Mouse (Mus musculus) stomach, postnatal 0 days (tissue): Measurements from ENCODE around the gene Olfr194.

ENCODE experiments used
- CTCF ChIP-seq: IDR thresholded peaks from 2 replicates; pipeline ENCODE4 v1.5.1; 2016; ENCODE audit warnings: antibody characterized with exemption, low read depth, mild to moderate bottlenecking, moderate library complexity
- EP300 ChIP-seq: optimal IDR thresholded peaks from 2 replicates; pipeline ENCODE3; 2016; ENCODE audit warnings: antibody characterized with exemption

DNA sequence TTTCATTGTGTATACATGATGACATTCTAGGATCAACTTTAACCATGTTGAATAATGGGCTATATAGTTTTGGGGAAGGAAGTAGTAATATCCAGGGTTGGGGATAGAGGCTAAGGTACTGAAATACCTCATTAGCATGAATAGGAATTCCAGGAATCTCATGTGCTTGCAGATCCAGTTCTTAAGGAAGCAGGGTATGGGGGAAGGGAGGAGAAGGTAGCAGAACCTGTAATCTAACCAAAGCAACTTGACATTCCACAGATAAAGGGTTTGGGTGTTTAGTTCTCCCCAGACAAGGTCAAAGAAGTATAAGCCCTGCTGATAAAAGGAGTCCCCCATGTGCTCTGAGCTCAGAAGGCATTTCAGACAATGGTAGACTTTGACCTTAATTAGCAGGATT lies 20.2 kb upstream of the Olfr194 start:
- no peak for TF ChIP-seq CTCF
- no peak for TF ChIP-seq EP300
